Mouse (Mus musculus): Measurements from ENCODE around the gene 2010300C02Rik.

2010300C02Rik gene

DNA sequence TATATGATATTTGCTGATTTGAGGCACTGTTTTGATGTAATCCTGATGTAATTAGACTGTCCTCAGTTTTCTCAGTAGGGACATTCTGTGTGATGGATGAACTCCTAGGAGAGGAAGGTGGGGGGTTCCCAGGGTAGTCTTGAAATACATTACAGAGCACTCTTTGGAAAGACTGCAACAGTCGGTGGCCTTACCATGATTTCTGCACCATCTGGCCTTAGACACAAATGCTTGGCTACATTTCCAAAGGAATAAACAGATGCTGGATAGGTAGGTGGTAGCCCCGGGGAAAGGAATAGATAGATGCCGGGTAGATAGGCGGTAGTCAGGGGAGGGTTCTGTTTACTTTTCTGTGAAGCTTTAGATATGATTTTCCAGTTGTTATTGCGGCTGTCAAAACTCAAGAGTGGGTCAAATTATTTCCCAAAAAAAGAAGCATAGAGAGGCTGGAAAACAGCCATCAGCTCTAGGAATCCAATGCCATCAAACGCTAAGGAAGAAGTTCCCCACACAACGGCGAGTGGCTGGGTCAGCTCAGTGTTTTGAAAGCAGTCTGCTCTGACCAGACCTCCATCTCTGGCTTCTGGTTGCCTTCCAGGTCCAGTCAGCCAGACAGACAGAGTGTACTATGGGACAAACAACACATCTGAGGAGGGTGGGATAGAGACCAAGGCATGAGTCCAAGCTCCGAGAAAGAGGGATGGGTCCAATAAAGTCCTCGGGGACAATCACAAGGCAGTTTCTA is 147.2 kb downstream of the 2010300C02Rik start:
- no peak for DNase-seq (ENCODE audit: inconsistent ontology term)

GRCm38 (mm10) chr1:37568379-37568778 is 151.5 kb downstream of the 2010300C02Rik start:
- DNase-seq (ENCODE audit: inconsistent ontology term) = no peak

GRCm38 (mm10) chr1:37566754-37567153 is 153.1 kb downstream of the 2010300C02Rik start:
- DNase-seq (ENCODE audit: inconsistent ontology term) = no peak

DNA sequence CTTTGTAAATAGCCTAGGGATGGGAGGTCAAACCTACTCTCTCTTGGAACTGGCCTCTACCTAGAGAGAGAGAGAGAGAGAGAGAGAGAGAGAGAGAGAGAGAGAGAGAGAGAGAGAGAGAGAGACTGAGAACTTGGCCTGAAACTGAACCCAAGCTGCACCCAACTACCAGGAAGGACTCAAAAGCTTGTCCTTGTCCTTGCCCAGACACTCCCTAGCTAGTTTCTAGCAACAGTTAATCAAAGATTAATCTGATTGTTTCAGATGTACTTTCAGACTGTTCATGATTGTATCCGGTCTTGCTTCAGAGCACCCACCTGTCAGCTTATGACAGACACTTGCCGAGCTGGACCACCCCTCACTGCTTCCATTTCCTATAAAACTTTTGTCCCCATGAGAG is 153.5 kb downstream of the 2010300C02Rik start:
- DNase-seq (ENCODE audit: inconsistent ontology term) = no peak

DNA sequence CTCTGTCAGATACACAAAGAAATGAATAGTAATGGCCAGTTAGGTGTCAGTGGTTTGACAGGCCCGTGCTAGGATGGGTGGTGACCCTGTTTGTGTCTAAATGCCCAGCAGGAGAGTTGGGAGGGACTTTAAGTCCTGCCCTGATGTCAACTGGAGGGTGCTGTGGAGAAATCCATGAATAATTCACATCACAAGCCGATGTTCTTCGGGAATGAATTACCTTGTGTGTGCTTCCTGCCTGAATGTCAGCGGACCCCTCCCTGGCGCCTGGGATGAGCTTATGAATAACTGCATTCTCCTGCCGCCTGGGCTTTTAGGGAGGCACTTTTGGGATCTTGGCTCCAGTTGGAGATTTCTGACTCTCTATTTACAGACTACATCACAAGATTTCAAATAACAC is 154.5 kb downstream of the 2010300C02Rik start:
- DNase-seq (ENCODE audit: inconsistent ontology term) = no peak

DNA sequence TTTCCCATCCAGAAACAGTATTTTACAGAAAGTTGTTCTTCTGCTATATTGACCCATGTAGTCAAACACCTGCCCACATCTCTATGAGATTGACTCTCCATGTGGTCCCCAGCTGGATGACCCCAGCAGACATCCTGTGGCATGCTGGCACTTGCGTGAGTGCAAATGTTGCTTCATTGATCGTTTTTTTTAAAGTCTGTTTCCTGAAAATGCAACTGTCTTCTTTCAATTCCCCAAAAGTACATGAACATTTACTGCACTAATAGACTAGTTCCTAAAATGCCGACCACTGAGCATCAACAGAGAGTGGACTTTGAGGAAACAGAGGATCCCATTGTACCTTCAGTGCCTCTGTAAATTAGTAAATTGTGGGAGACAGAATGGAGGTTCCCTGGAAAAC is 157.9 kb downstream of the 2010300C02Rik start:
- no peak for DNase-seq (ENCODE audit: inconsistent ontology term)
